Mouse (Mus musculus) cerebellum, adult 9-11 months (tissue): ENCODE results near the gene Mbd3.

Experiments
- DNase-seq: peaks from one replicate; pipeline ENCODE4 v3.0.0; 2022

Mbd3 gene

DNA sequence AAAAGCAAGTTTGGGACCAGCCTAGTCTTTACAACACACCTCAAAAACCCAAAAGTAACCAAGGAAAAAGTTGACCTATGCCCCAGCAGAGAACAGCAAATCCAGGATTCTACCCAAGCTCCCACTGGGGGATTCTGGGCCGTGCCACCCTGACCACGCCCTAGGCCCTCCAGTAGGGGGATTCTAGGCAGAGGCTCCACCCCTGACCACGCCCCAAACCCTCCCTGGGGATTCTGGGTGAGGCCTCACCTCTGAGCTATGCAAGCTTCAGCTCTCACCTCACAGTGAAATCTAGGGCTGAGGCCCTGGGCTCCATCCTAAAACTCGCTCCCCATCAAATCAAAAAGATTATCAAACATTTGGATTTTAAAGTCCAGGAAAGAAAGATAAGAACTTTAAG lies 24.2 kb upstream of the Mbd3 start:
- DNase-seq = peak; percentile 37

DNA sequence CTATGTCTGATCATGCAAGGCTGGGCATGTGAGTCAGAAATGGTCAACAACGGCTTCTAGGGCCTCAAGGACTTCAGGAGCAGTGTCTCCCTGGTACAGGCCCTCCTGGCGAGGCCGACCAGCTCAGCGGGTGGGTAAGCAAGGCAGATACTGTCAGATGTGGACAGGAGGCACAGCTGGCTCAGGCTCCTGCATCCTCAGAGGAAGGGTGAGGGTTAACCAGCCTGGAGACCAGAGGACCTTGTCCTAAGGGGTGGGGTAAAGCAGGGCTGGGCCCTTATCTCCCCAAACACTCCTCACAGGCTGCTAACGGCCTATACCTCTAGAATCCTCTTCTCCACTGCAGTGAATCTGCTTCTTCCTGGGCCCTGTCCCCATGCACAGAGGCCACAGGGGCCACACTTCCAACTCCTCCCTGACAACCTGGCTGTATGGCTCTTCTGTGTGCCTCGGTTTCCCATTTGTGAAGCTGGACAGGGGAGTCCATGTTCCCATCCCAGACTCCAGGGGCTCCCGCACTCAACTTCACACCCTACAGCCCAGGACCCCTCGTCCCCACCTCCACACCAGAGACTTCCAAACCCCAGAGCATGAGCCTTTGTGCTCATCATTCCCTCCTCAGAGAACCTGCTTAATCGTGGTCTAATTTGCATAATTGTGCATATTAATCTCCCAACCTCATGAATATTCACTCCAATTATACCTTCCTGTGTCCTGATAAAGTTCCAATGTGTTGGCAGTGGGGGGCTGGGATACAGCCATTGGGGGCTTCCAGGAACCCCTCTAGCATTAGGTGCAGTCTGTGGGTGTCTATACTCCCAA lies 22.5 kb upstream of the Mbd3 start:
- DNase-seq = peak; percentile 34

DNA sequence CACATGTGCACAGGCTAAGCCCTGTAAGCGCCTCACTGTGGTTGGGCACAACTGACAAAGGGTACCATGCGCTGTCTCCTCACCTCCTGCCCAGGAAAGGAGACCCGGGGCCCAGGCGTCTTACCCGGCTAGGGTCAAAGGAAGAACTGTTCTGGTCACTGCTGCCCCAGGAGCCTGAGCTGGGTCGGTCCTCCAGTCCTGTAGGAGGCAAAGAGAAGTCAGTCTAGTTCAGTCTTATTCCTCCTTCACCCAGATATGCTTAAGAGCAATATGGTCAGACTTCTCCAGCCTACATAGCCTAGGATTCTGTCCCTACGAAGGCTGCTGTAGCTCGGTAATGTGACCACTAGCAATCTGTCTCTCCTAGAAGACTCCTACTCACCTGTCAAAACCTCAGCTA lies 21.9 kb upstream of the Mbd3 start:
- DNase-seq = peak; percentile 17

- DNase-seq = peak; percentile 20
These were observed 21.4 kb upstream of the Mbd3 start for GRCm38 (mm10) chr10:80420729-80421128.

- DNase-seq = peak; percentile 78
These were observed 20.1 kb upstream of the Mbd3 start for GRCm38 (mm10) chr10:80419419-80419818.

- peak; percentile 92 for DNase-seq
These were observed 19.0 kb upstream of the Mbd3 start for GRCm38 (mm10) chr10:80418311-80418710.

DNA sequence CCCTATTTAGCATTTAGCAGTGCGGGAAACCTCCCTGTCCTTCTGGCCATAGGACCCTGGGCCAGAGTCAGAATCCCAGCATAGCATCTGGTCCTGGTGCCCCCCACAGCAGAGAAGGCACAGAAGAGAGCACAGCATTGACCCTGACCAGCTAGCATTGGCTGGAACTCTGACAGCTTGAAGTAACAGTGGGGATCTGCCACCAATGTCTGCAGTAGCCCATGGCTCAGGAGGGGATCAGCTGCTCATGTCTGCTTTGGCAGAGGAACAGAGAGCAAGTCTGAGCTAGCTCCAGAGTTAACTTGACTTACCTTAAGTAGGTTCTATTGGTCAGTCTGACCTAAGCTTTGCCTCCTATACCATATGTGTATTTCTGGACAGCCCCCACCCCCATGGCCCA lies 18.5 kb upstream of the Mbd3 start:
- DNase-seq = peak; percentile 67

DNA sequence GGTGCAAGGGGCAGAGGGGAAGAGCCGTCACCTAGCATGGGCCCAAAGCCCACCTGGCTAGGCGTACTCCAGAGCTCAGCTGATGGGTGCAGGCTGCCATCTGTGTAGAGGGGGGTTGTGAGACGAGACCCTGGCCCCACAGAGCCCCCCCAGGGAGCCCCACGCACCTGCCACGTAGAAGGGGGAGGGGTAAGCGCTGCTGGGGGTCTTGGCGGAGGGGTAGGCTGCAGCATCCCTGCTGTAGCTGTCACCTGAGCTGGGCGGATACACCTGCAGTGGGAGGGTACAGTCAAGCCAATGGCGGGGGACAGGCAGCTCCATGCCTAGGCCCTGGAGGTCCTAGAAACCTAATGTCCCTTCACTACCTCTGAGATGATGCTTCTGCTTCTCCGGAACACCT lies 18.0 kb upstream of the Mbd3 start:
- no peak for DNase-seq

GRCm38 (mm10) chr10:80415566-80415965 lies 16.2 kb upstream of the Mbd3 start:
- peak; percentile 56 for DNase-seq

- DNase-seq = peak; percentile 90
These were observed 13.5 kb upstream of the Mbd3 start for GRCm38 (mm10) chr10:80412656-80413541.

GRCm38 (mm10) chr10:80407924-80408323 lies 8.6 kb upstream of the Mbd3 start:
- DNase-seq = no peak

- peak; percentile 96 for DNase-seq
These were observed 7.5 kb upstream of the Mbd3 start, which contains the start of gene Uqcr11 for GRCm38 (mm10) chr10:80406684-80407501. TSS of gene Uqcr11 (minus strand) at chr10:80406830.

DNA sequence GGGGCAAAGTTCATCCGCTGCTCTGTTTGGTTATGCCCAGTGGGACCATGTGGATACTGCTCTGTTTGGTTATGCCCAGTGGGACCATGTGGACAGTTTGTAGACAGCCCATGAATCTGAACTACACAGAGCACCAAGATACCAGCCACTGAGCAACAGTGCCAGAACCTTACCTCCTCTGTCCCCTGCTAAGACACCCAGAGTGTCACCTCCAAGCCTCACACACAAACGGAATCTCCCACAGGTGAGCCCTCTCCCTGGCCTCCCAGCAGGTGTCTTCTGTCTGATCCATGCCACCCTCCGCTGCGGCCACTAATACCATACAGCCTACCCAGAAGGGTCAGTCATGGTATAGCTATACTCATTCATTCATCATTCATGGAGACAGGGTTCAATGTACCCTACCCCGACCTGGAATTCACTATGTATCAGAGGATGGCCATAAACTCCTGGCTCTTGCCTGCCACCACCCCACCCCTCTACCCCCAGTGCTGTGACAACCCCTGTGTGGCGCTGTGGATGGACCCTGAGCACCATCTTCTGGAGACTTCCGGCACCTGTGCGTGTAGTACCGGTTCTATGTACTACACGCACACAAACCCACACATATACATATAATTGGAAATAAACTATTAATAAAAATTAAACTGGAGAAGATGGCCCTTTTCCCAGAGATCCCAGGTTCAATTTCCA lies 6.3 kb upstream of the Mbd3 start:
- no peak for DNase-seq

DNA sequence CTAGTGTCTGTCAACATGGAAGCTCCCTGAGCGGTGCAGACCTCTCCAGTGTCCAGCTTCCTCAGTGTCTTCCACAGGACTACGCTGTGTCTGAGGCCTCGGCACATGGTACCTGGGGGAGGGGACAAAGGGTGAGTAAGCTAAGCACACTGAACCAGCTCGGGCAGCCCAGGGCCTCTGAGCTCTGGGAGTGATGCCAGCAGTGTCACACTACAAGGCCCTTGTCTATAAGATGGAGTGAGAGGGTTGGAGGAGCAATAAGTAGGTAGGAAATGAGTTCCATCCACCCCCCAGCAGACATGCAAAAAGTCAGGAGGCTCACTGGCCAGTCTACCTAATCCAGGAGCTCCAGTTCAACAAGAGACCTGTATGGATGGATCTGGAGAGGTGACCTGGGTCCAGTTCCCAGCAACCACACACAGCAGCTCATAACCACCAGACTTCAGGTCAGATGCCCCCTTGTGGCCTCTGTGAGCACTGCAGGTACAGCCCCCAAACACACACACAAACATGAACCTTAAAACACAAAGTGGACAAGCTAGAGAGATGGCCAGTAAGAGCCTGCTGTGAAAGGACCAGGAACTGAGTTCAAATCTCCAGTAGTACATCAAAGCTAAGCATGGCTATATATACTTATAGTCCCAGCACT lies 3.8 kb upstream of the Mbd3 start:
- peak; percentile 64 for DNase-seq

GRCm38 (mm10) chr10:80400704-80401161 lies 1.4 kb upstream of the Mbd3 start:
- DNase-seq = peak; percentile 55

DNA sequence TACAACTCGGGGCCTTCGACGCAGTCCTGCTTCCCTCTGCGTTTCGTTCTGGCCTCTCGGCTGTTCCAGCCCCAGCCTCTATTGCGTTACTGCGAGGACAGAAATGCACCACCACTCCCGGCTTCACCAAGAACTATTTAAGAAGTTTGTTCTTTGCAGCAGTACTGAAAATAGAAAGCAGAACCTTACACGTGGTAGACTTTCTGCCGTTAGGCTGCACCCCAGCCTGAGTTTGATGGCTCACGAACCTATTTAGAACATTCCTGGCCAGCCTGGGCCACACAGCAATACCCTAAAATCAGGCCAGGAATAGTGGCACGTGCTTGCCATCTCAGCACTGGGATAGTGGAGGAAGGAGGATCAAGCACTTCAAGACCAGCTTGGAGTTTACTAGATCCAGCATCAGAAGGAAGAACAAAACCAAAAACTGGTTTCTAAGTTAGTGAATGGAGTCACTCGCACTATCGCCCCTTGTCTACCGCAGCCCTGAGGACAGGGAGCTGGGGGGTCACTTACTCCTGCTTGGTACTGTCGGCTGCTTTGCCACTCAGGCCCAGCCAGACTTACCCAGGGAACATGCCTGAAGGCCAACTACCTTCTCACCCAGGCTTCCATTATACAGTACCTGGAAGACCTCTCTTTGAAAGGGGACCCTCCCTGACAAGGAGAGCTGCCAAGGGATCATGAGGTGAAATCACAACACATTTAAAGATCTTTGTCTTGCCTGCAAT lies 788 bp upstream of the Mbd3 start:
- DNase-seq = peak; percentile 70

GRCm38 (mm10) chr10:80398719-80399190 lies 595 bp downstream of the Mbd3 start:
- DNase-seq = peak; percentile 99

DNA sequence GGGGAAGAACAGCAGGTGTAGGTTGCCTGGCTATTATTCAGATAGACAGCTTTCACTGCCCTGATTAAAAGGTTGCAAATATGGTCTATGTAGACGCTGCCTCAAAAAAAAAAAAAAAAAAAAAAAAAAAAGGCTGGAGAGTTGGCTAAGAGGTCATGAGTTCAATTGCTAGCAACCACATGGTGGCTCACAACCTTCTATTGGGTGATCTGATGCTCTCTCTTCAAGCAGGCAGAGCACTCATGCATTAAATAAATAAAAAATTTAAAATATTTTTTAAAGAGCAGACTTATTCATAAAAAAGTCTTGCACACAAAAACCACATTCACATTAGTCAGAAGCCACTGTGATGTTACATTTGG lies 1.2 kb downstream of the Mbd3 start:
- no peak for DNase-seq

- peak; percentile 70 for DNase-seq
These were observed 1.7 kb downstream of the Mbd3 start for GRCm38 (mm10) chr10:80397524-80398173.

DNA sequence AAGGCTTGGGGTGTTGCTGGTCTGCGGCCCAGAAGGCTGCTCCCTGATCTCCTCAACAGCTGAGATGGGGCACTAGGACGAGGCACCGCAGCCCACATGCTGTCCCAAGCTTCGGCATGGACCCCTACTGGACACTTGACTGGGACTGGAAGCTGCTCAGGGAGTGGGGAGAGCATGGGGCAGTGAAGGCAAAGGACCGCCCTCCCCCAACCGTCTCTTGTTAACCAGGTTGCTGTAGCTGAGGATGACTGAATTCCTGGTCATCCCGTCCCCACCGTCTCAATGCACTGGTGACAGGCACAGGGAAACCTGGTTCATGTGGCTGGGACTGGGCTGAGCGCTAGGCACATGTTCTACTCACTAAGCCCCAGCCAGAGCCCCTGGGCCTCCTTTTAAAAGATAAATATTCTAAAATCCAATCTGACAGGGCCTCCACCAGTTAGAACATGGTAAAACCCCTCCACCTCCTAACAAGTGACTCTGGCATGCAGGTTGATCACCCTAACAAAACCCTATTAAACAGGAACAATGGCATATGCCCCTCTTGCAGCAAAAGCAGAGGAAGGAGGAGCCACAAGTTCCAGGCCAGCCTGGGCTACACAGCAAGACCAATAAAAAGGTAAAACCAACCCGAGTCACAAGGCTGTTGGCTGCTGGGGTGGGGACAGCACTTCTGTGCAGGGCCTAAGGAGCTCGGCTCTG lies 2.4 kb downstream of the Mbd3 start:
- DNase-seq = peak; percentile 64
